Mouse (Mus musculus) hindbrain, embryonic 11.5 days (tissue): ENCODE measurements at regions not wholly inside any gene's neighbourhood (a gene's known extent, or its start where the extent isn't known, plus 50 kb on each side); places are given as distances from the start of the nearest gene placed in this dataset.
"Not testable (repeated sequence)": the region's sequence is repeated elsewhere in the genome, so short reads cannot be mapped to it uniquely, and the experiment has no call there.

Experiments
- ATAC-seq: fragments of 200-750 bp; cut with Nextera tagmentation; 2 replicates; pipeline ENCODE4 v1.8.0; 2017; ENCODE audit warnings: mild to moderate bottlenecking, moderate TSS enrichment, moderate library complexity; ENCODE audit not compliant: low FRiP score
- DNase-seq: peaks from one replicate; pipeline ENCODE4 v3.0.0-alpha.2; 2015; ENCODE audit warnings: low spot score
- H3K27ac ChIP-seq: fragments of 300-500 bp; sonication (generic); 2 replicates; pipeline ENCODE4 v1.5.1; 2014; ENCODE audit warnings: mild to moderate bottlenecking, low read depth, low read length
- H3K27me3 ChIP-seq: fragments of 300-500 bp; sonication (generic); 2 replicates; pipeline ENCODE4 v1.6.1; 2014; ENCODE audit warnings: mild to moderate bottlenecking, low read length, moderate library complexity, mixed read lengths; ENCODE audit not compliant: control insufficient read depth, insufficient read depth
- H3K36me3 ChIP-seq: fragments of 300-500 bp; sonication (generic); 2 replicates; pipeline ENCODE4 v1.6.1; 2014; ENCODE audit warnings: mild to moderate bottlenecking, low read length, moderate library complexity, mixed read lengths; ENCODE audit not compliant: control insufficient read depth, insufficient read depth
- H3K4me1 ChIP-seq: fragments of 300-500 bp; sonication (generic); replicated peaks from 2 replicates; pipeline ENCODE4 v1.6.1; 2014; ENCODE audit warnings: low read length, mixed read lengths; ENCODE audit not compliant: control insufficient read depth, insufficient read depth
- H3K4me2 ChIP-seq: fragments of 300-500 bp; sonication (generic); replicated peaks from 2 replicates; pipeline ENCODE4 v1.6.1; 2014; ENCODE audit warnings: mild to moderate bottlenecking, low read depth, low read length
- H3K4me3 ChIP-seq: fragments of 300-500 bp; sonication (generic); 2 replicates; pipeline ENCODE4 v1.5.1; 2014; ENCODE audit warnings: low read depth, low read length
- H3K9ac ChIP-seq: fragments of 300-500 bp; sonication (generic); 2 replicates; pipeline ENCODE4 v1.6.1; 2014; ENCODE audit warnings: low read depth, low read length
- H3K9me3 ChIP-seq: fragments of 300-500 bp; sonication (generic); 2 replicates; pipeline ENCODE4 v1.6.1; 2016; ENCODE audit warnings: low read length; ENCODE audit not compliant: control insufficient read depth
- WGBS: fragments of 180-500 bp; shearing (Covaris S2); extraction: QIAGEN DNeasy Blood & Tissue Kit; methylation state at CpG from one replicate; pipeline ENCODE4 v1.1.7; 2014; 5-methylcytosine and 5-hydroxymethylcytosine counted together

- Histone ChIP-seq H3K27ac (no peak overlapping the region), H3K36me3 (no peaks in the 10 kb centered on the region), H3K4me3 (no peak overlapping the region), H3K27me3 (no peaks in the 10 kb centered on the region), H3K4me1 (no peaks in the 10 kb centered on the region), H3K4me2 (no peak overlapping the region), H3K9ac (no peak overlapping the region), H3K9me3 (no peaks in the 10 kb centered on the region)
- no peak for ATAC-seq
- 88% methylated on average over 6 of the region's 6 CpGs for WGBS
- DNase-seq, result no peak
Measured at GRCm38 (mm10) chr8:59977024-59977662, 525.9 kb downstream of the Gm10283 start.

DNA sequence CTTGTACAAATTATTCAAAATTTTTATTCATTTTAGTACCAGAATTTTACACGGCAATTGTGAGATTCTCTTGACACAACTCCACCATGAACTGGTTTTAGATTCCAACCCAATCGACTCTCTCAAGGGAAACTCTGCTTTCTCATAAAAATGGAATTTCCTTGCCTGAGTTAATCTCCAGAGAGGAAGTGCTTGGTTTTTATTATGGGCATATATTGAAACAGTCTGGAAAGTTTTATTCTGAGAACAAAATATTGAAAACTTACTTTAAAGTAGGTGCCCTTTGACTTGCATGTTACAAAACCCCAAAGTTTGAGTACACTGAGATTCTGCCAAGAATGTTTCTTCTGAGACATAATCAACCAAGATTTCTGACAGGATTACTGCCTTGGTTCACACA lies 537.6 kb downstream of the Gm10283 start:
- ATAC-seq (no peak), DNase-seq (no peak)
- 67% methylated on average over 2 of the region's 2 CpGs for WGBS
- Histone ChIP-seq H3K4me3 (no peak overlapping the region), H3K27me3 (no peaks in the 10 kb centered on the region), H3K4me2 (no peak overlapping the region), H3K9me3 (no peaks in the 10 kb centered on the region), H3K27ac (no peak overlapping the region), H3K9ac (no peak overlapping the region), H3K4me1 (no peaks in the 10 kb centered on the region), H3K36me3 (no peaks in the 10 kb centered on the region)

GRCm38 (mm10) chr8:59963234-59963633 lies 539.8 kb downstream of the Gm10283 start:
- Histone ChIP-seq H3K9me3 (no peaks in the 10 kb centered on the region), H3K4me2 (no peak overlapping the region), H3K4me3 (no peak overlapping the region), H3K27ac (no peak overlapping the region), H3K9ac (no peak overlapping the region), H3K36me3 (no peaks in the 10 kb centered on the region), H3K27me3 (no peaks in the 10 kb centered on the region), H3K4me1 (no peaks in the 10 kb centered on the region)
- ATAC-seq (no peak), DNase-seq (no peak)

DNA sequence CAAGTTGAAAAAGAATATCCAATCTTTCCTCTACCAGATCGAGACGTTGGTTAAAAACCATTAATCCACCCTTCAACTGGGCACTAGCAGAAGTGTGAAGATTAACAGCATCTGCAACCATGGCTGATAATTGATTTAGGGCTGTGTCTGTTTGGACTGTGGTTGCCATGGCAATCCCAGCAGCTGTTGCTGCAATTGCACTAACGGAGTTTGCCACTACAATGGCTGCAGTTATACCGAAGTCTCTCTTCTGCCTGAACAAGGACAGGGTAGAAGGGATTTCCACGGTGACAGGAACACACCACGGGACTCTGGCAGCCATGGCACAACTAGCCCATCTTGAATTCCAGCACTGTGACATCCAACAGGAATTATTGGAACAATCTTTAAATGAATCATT lies 549.3 kb downstream of the Gm10283 start:
- not testable (repeated sequence) for H3K9me3 ChIP-seq, H3K27ac ChIP-seq, H3K36me3 ChIP-seq, H3K27me3 ChIP-seq, H3K4me3 ChIP-seq, H3K4me1 ChIP-seq, H3K9ac ChIP-seq, H3K4me2 ChIP-seq
- WGBS, result 60% methylated on average over 6 of the region's 6 CpGs
- peak; percentile 30; the same call in 1 of the 2 replicates for ATAC-seq
- DNase-seq, result peak; percentile 19

GRCm38 (mm10) chr8:59906799-59907198 lies 596.2 kb downstream of the Gm10283 start:
- Histone ChIP-seq H3K4me2 (no peak overlapping the region), H3K9me3 (no peaks in the 10 kb centered on the region), H3K27me3 (no peaks in the 10 kb centered on the region), H3K4me3 (no peak overlapping the region), H3K4me1 (no peaks in the 10 kb centered on the region), H3K9ac (no peak overlapping the region), H3K36me3 (no peaks in the 10 kb centered on the region), H3K27ac (no peak overlapping the region)
- ATAC-seq (no peak), DNase-seq (no peak)
- 89% methylated on average over 3 of the region's 3 CpGs for WGBS
